Mouse (Mus musculus) limb, embryonic 13.5 days (tissue): ENCODE data around the gene Taf6l. TPM values are rescaled to one million over a fixed set of nuclear protein-coding genes. Genes with fewer than 3 reads are reported as not detected.
"Not testable (repeated sequence)": the region's sequence is repeated elsewhere in the genome, so short reads cannot be mapped to it uniquely, and the experiment has no call there.

Experiments
- ATAC-seq: fragments of 200-750 bp; cut with Nextera tagmentation; 2 replicates; pipeline ENCODE4 v1.8.0; 2017; ENCODE audit warnings: low read depth, moderate number of reproducible peaks, moderate TSS enrichment; ENCODE audit not compliant: low FRiP score
- H3K27ac ChIP-seq: fragments of 300-500 bp; sonication (generic); 2 replicates; pipeline ENCODE4 v1.5.1; 2015; ENCODE audit warnings: inconsistent platforms, mild to moderate bottlenecking, moderate library complexity
- H3K27me3 ChIP-seq: fragments of 300-500 bp; sonication (generic); 2 replicates; pipeline ENCODE4 v1.6.1; 2015; ENCODE audit warnings: mild to moderate bottlenecking, inconsistent platforms
- H3K36me3 ChIP-seq: fragments of 300-500 bp; sonication (generic); 2 replicates; pipeline ENCODE4 v1.6.1; 2015; ENCODE audit warnings: inconsistent platforms, mild to moderate bottlenecking, moderate library complexity
- H3K4me1 ChIP-seq: fragments of 300-500 bp; sonication (generic); 2 replicates; pipeline ENCODE4 v1.6.1; 2015; ENCODE audit warnings: inconsistent platforms
- H3K4me2 ChIP-seq: fragments of 300-500 bp; sonication (generic); replicated peaks from 2 replicates; pipeline ENCODE4 v1.6.1; 2015; ENCODE audit warnings: inconsistent platforms, mild to moderate bottlenecking, moderate library complexity
- H3K4me3 ChIP-seq: fragments of 300-500 bp; sonication (generic); 2 replicates; pipeline ENCODE4 v1.5.1; 2015; ENCODE audit warnings: moderate library complexity, mild to moderate bottlenecking, inconsistent platforms
- H3K9ac ChIP-seq: fragments of 300-500 bp; sonication (generic); 2 replicates; pipeline ENCODE4 v1.6.1; 2015; ENCODE audit warnings: mild to moderate bottlenecking, inconsistent platforms
- H3K9me3 ChIP-seq: fragments of 300-500 bp; sonication (generic); 2 replicates; pipeline ENCODE4 v1.6.1; 2016; ENCODE audit warnings: inconsistent platforms
- WGBS: fragments of 180-500 bp; shearing (Covaris S2); methylation state at CpG from one replicate; pipeline ENCODE4 v1.1.7; 2015; 5-methylcytosine and 5-hydroxymethylcytosine counted together
- polyA plus RNA-seq: library from polyadenylated mRNA; unstranded; fragments of >200 nt; fragmentation: Nextera tagmentation; extraction: Ambion mirVana; gene quantifications from 2 replicates; pipeline ENCODE4 v1.2.1, GENCODE M21; 2015

Taf6l gene
- polyA plus RNA-seq, 1 experiment from 2014 or later = 31.9 TPM

DNA sequence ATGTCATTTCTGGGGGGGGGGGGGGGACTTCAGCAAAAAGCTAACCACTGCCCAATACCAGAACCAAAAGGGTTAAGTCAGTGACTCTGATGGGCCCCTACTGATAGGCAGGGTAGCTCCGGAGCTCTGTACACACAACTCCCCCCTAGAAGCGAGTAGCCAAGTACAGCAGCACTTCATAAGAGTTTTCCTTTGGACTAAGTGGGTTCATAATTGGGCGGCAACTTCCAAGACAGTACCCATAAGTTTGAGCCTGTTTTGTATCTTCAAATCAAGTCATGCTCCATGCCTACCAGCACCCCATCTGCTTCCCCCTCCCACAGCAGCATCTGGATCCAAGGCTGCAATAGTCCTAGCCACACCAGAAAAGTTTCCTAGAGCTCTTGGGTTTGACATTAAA lies 30.6 kb downstream of the Taf6l start:
- no peaks in the 10 kb centered on the region for H3K9me3 ChIP-seq
- 88% methylated on average over 3 of the region's 3 CpGs for WGBS
- peaks cover 51% of the 10 kb centered on the region for H3K36me3 ChIP-seq
- no peaks in the 10 kb centered on the region for H3K27me3 ChIP-seq
- H3K4me3 ChIP-seq = peak overlapping the region; percentile 98; the same call in 1 of the 2 replicates
- no peak for ATAC-seq
- H3K9ac ChIP-seq = no peak overlapping the region
- peaks cover 28% of the 10 kb centered on the region for H3K4me1 ChIP-seq
- 0 out of 2 replicates have a peak overlapping the region, but pooled peaks have one; percentile 4 for H3K27ac ChIP-seq
- H3K4me2 ChIP-seq = peak overlapping the region; percentile 86

DNA sequence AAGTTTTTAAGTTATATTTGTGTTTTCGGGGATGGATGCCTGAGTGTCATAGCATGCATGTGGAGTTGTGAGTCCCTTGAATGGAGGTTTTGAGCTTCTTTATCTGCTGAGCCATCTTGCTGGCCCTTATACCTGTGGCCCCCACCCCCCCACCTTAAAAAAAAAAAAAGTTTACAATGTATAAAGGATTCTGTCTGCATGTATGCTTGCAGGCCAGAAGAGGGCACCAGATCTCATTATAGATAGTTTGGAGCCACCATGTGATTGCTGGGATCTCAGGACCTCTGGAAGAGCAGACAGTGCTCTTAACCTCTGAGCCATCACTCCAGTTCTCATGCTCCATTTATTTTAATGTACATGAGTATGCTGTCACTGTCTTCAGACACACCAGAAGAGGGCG lies 38.8 kb downstream of the Taf6l start:
- Histone ChIP-seq H3K4me1 (peaks cover 10% of the 10 kb centered on the region), H3K27ac (no peak overlapping the region), H3K4me2 (no peak overlapping the region), H3K4me3 (no peak overlapping the region), H3K9ac (no peak overlapping the region), H3K36me3 (peaks cover 96% of the 10 kb centered on the region), H3K27me3 (no peaks in the 10 kb centered on the region), H3K9me3 (no peaks in the 10 kb centered on the region)
- WGBS = 73% methylated on average over 2 of the region's 2 CpGs
- ATAC-seq = no peak; the same call in 1 of the 2 replicates

GRCm38 (mm10) chr19:8745382-8745781 lies 40.8 kb downstream of the Taf6l start:
- H3K9ac ChIP-seq = no peak overlapping the region
- no peaks in the 10 kb centered on the region for H3K9me3 ChIP-seq
- ATAC-seq = no peak
- 98% methylated on average over 1 of the region's 1 CpGs for WGBS
- peaks cover 20% of the 10 kb centered on the region for H3K4me1 ChIP-seq
- H3K36me3 ChIP-seq = peaks cover 81% of the 10 kb centered on the region
- no peak overlapping the region for H3K27ac ChIP-seq
- H3K4me3 ChIP-seq = no peak overlapping the region
- H3K27me3 ChIP-seq = no peaks in the 10 kb centered on the region
- no peak overlapping the region for H3K4me2 ChIP-seq

DNA sequence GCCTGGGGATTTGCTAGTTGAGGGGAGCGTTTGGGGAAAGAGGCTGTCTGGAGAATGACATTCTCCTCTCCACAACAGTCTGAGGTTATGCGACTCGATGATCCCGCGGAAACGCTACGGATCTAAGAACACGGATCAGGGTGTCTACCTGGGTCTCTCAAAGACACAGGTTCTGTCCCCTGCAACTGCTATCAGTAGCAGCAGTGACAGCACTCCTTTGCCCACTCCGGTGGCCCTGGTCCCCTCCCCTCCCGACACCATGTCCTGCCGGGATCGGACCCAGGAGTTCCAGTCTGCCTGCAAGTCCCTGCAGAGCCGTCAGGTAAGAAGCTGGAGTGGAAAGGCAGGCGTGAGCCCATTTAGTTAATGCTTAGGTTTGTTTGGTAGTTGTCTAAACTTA lies 44.0 kb downstream of the Taf6l start:
- Histone ChIP-seq H3K4me2 (peak overlapping the region; percentile 98), H3K9me3 (no peaks in the 10 kb centered on the region), H3K4me1 (peaks cover 23% of the 10 kb centered on the region), H3K27ac (peak overlapping the region; percentile 95), H3K36me3 (peaks cover 81% of the 10 kb centered on the region), H3K9ac (peak overlapping the region; percentile 94), H3K4me3 (peak overlapping the region; percentile 99), H3K27me3 (no peaks in the 10 kb centered on the region)
- 18% methylated on average over 14 of the region's 14 CpGs for WGBS
- no peak for ATAC-seq

- H3K4me3 ChIP-seq = peak within 1 kb of the TSS; percentile 99
- peaks cover 29% of the 10 kb centered on the region for H3K4me1 ChIP-seq
- peaks cover 73% of the 10 kb centered on the region for H3K36me3 ChIP-seq
- peak; percentile 98 for ATAC-seq
- H3K27ac ChIP-seq = peak within 1 kb of the TSS; percentile 95
- WGBS = under 1% methylated on average over 36 of the region's 36 CpGs
- H3K4me2 ChIP-seq = peak within 1 kb of the TSS; percentile 98
- H3K9ac ChIP-seq = peak within 1 kb of the TSS; percentile 94
- no peaks in the 10 kb centered on the region for H3K9me3 ChIP-seq
- no peaks in the 10 kb centered on the region for H3K27me3 ChIP-seq
Observed at GRCm38 (mm10) chr19:8741243-8741869, 44.9 kb downstream of the Taf6l start, which contains the start of gene Stx5a. Gene Stx5a (plus strand): TSS chr19:8741413.

GRCm38 (mm10) chr19:8740603-8741002 lies 45.6 kb downstream of the Taf6l start, which contains the start of gene 1700092M07Rik:
Gene 1700092M07Rik (plus strand): TSS chr19:8740718.
- Histone ChIP-seq H3K36me3 (peaks cover 66% of the 10 kb centered on the region), H3K4me2 (peak within 1 kb of the TSS; percentile 55), H3K9me3 (no peaks in the 10 kb centered on the region), H3K27ac (peak within 1 kb of the TSS; percentile 95), H3K9ac (peak within 1 kb of the TSS; percentile 94), H3K27me3 (no peaks in the 10 kb centered on the region), H3K4me1 (peaks cover 29% of the 10 kb centered on the region), H3K4me3 (peak within 1 kb of the TSS; percentile 99)
- ATAC-seq = peak; percentile 2; the same call in 1 of the 2 replicates
- WGBS = 64% methylated on average over 14 of the region's 14 CpGs

DNA sequence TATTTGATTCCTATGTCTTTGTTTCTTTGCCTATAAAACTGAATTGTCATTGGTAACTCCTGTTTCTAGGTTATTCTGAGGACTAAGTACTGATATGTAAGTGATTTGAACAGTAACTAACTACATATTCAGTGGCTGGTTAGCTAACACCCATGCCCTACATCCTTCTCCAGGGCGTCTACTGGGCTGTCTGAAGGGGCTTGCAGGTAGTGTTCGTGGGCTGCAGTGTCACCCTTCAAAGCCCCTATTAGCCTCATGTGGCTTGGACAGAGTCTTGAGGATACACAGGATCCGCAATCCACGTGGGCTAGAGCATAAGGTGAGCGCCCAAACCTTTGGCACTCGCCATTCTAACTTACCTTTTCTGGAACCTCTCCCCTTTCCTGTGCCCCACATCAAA lies 46.6 kb downstream of the Taf6l start:
- 89% methylated on average over 6 of the region's 6 CpGs for WGBS
- peaks cover 56% of the 10 kb centered on the region for H3K36me3 ChIP-seq
- no peaks in the 10 kb centered on the region for H3K9me3 ChIP-seq
- H3K4me1 ChIP-seq = peaks cover 33% of the 10 kb centered on the region
- H3K27me3 ChIP-seq = no peaks in the 10 kb centered on the region
- no peak overlapping the region for H3K4me2 ChIP-seq
- ATAC-seq = no peak
- H3K27ac ChIP-seq = no peak overlapping the region
- no peak overlapping the region for H3K4me3 ChIP-seq
- H3K9ac ChIP-seq = no peak overlapping the region

DNA sequence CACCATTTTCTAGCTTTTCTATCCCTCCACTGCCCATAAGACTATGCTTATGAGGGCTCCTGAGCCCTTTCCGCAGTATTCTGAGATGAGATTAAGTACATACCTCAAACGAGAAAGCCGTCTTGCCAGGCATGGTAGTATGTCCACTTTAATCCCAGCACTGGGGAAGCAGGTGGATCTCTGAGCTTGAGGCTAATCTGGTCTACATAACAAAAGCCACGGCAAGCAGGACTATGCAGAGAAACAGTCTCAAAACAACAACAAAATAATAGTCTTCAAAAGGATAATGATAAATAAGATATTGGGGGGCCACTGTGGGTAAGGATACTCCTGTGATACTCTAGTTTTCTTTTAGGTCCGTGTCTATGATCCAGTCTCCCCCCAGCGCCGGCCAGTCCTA lies 47.3 kb downstream of the Taf6l start:
- WGBS = 92% methylated on average over 7 of the region's 7 CpGs
- Histone ChIP-seq H3K4me1 (peaks cover 33% of the 10 kb centered on the region), H3K27me3 (no peaks in the 10 kb centered on the region), H3K4me2 (no peak overlapping the region), H3K9me3 (no peaks in the 10 kb centered on the region), H3K9ac (no peak overlapping the region), H3K4me3 (no peak overlapping the region), H3K27ac (no peak overlapping the region), H3K36me3 (peaks cover 49% of the 10 kb centered on the region)
- ATAC-seq = no peak

- peak overlapping the region; percentile 85 for H3K9ac ChIP-seq
- peak overlapping the region; percentile 69 for H3K27ac ChIP-seq
Observed at GRCm38 (mm10) chr19:8736160-8736467, 50.1 kb downstream of the Taf6l start.

GRCm38 (mm10) chr19:8735389-8736159 lies 50.6 kb downstream of the Taf6l start, which contains the start of gene Wdr74:
Gene Wdr74 (plus strand): TSS chr19:8735827.
- H3K4me2 ChIP-seq = peak within 1 kb of the TSS; percentile 75
- H3K9me3 ChIP-seq = no peaks in the 10 kb centered on the region
- peak within 1 kb of the TSS; percentile 85 for H3K9ac ChIP-seq
- ATAC-seq = peak; percentile 95
- H3K27me3 ChIP-seq = no peaks in the 10 kb centered on the region
- peak within 1 kb of the TSS; percentile 69 for H3K27ac ChIP-seq
- H3K4me1 ChIP-seq = peaks cover 16% of the 10 kb centered on the region
- peaks cover 35% of the 10 kb centered on the region for H3K36me3 ChIP-seq
- H3K4me3 ChIP-seq = peak within 1 kb of the TSS; percentile 95
- WGBS = under 1% methylated on average over 32 of the region's 32 CpGs

More at GRCm38 (mm10) chr19:8736160-8736467, 50.1 kb downstream of the Taf6l start:
- ATAC-seq = no peak
- Histone ChIP-seq H3K9me3 (no peaks in the 10 kb centered on the region), H3K4me1 (peaks cover 20% of the 10 kb centered on the region), H3K4me3 (peak overlapping the region; percentile 95), H3K27me3 (no peaks in the 10 kb centered on the region), H3K36me3 (peaks cover 37% of the 10 kb centered on the region), H3K4me2 (peak overlapping the region; percentile 75)
- 2% methylated on average over 11 of the region's 11 CpGs for WGBS

- no peaks in the 10 kb centered on the region for H3K27me3 ChIP-seq
- 74% methylated on average over 3 of the region's 3 CpGs for WGBS
- H3K4me2 ChIP-seq = no peak overlapping the region
- no peak for ATAC-seq
- H3K4me1 ChIP-seq = peaks cover 11% of the 10 kb centered on the region
- no peak overlapping the region for H3K4me3 ChIP-seq
- H3K9me3 ChIP-seq = no peaks in the 10 kb centered on the region
- H3K27ac ChIP-seq = no peak overlapping the region
- no peak overlapping the region for H3K9ac ChIP-seq
- H3K36me3 ChIP-seq = peaks cover 23% of the 10 kb centered on the region
Observed at GRCm38 (mm10) chr19:8734334-8734733, 51.9 kb downstream of the Taf6l start.

GRCm38 (mm10) chr19:8728335-8729099 lies 57.7 kb downstream of the Taf6l start:
- H3K9ac ChIP-seq, H3K27ac ChIP-seq, H3K27me3 ChIP-seq, H3K9me3 ChIP-seq, H3K4me3 ChIP-seq, H3K4me2 ChIP-seq, ATAC-seq: not testable (repeated sequence)
- Histone ChIP-seq H3K36me3 (peaks cover 30% of the 10 kb centered on the region), H3K4me1 (peaks cover 19% of the 10 kb centered on the region)
- WGBS = 57% methylated on average over 3 of the region's 3 CpGs
